Mouse (Mus musculus): ENCODE results near the gene Mfsd13b. TPM values are rescaled to one million over a fixed set of nuclear protein-coding genes. Genes with fewer than 3 reads are reported as not detected.

Gene Mfsd13b
- total RNA-seq, 1 experiment: not detected

- peak; percentile 89 for DNase-seq (ENCODE audit: low read depth, low spot score)
- in situ Hi-C loops (cut with MboI; ENCODE audit: low sequenced_read_pairs in 2 of 2, unreplicated experiment in 2 of 2): no loop called here
These were observed 51.7 kb downstream of the Mfsd13b start, which contains the start of gene Mettl9 for GRCm38 (mm10) chr7:121033856-121034652. Gene Mettl9, plus strand, starts transcription at chr7:121034445.

GRCm38 (mm10) chr7:121034701-121035141 lies 52.4 kb downstream of the Mfsd13b start:
- Histone ChIP-seq H3K27ac (ENCODE audit: insufficient read depth, low read depth, low read length, poor library complexity, severe bottlenecking) (peak overlapping the region; percentile 37), H3K4me3 (ENCODE audit: insufficient read depth in 1 of 2, low read depth in 1 of 2, low read length in 2 of 2, poor library complexity in 1 of 2, severe bottlenecking in 1 of 2) (peak overlapping the region; percentile 85 to 99), H3K4me1 (ENCODE audit: control insufficient read depth in 2 of 2, insufficient read depth in 2 of 2, low read length in 2 of 2, poor library complexity in 1 of 2) (0 out of 4 replicates have a peak, but pooled peaks cover 0 to 2% of the 10 kb centered on the region in 2 experiments), H3K9ac (ENCODE audit: insufficient read depth, low read depth, low read length, poor library complexity, severe bottlenecking) (peak overlapping the region; percentile 99), H3K36me3 (ENCODE audit: control insufficient read depth, insufficient read depth, low read length, poor library complexity, severe bottlenecking) (no peaks in the 10 kb centered on the region), H3K9me3 (ENCODE audit: control insufficient read depth, insufficient read depth, low read depth, low read length) (no peaks in the 10 kb centered on the region)
- DNase-seq (ENCODE audit: low read depth, low spot score): no peak
- in situ Hi-C loops (cut with MboI; ENCODE audit: low sequenced_read_pairs in 2 of 2, unreplicated experiment in 2 of 2): no loop called here
- TF ChIP-seq HCFC1 (IDR thresholded peaks at IDR 0.05; ENCODE audit: borderline replicate concordance, insufficient read depth, low read length) (no peak), CHD2 (IDR thresholded peaks at IDR 0.05; ENCODE audit: low read depth, low read length) (no peak), MAFK (IDR thresholded peaks at IDR 0.05; ENCODE audit: insufficient read depth, low read depth, low read length) (no peak), ZNF384 (IDR thresholded peaks at IDR 0.05; ENCODE audit: low read depth, low read length) (no peak), ZC3H11A (IDR thresholded peaks at IDR 0.05; ENCODE audit: borderline replicate concordance, low read depth, low read length) (no peak)

More at GRCm38 (mm10) chr7:121033856-121034652, 51.7 kb downstream of the Mfsd13b start, which contains the start of gene Mettl9:
- Histone ChIP-seq H3K9ac (ENCODE audit: insufficient read depth, low read depth, low read length, poor library complexity, severe bottlenecking) (peak within 1 kb of the TSS; percentile 99), H3K4me3 (ENCODE audit: insufficient read depth in 1 of 2, low read depth in 1 of 2, low read length in 2 of 2, poor library complexity in 1 of 2, severe bottlenecking in 1 of 2) (peak within 1 kb of the TSS; percentile 85 to 99), H3K36me3 (ENCODE audit: control insufficient read depth, insufficient read depth, low read length, poor library complexity, severe bottlenecking) (no peaks in the 10 kb centered on the region), H3K4me1 (ENCODE audit: control insufficient read depth in 2 of 2, insufficient read depth in 2 of 2, low read length in 2 of 2, poor library complexity in 1 of 2) (0 out of 4 replicates have a peak, but pooled peaks cover 0 to 2% of the 10 kb centered on the region in 2 experiments), H3K9me3 (ENCODE audit: control insufficient read depth, insufficient read depth, low read depth, low read length) (no peaks in the 10 kb centered on the region), H3K27ac (ENCODE audit: insufficient read depth, low read depth, low read length, poor library complexity, severe bottlenecking) (peak within 1 kb of the TSS; percentile 37)
- TF ChIP-seq HCFC1 (IDR thresholded peaks at IDR 0.05; ENCODE audit: borderline replicate concordance, insufficient read depth, low read length): peak; percentile 89
- TF ChIP-seq CHD2 (IDR thresholded peaks at IDR 0.05; ENCODE audit: low read depth, low read length): peak; percentile 61; the same call in 1 of the 2 replicates
- TF ChIP-seq ZNF384 (IDR thresholded peaks at IDR 0.05; ENCODE audit: low read depth, low read length): no peak
- TF ChIP-seq ZC3H11A (IDR thresholded peaks at IDR 0.05; ENCODE audit: borderline replicate concordance, low read depth, low read length): no peak
- TF ChIP-seq MAFK (IDR thresholded peaks at IDR 0.05; ENCODE audit: insufficient read depth, low read depth, low read length): no peak

GRCm38 (mm10) chr7:121035161-121035721 lies 52.9 kb downstream of the Mfsd13b start:
- H3K36me3 ChIP-seq (ENCODE audit: control insufficient read depth, insufficient read depth, low read length, poor library complexity, severe bottlenecking): no peaks in the 10 kb centered on the region
- peak overlapping the region; percentile 85 to 99 for H3K4me3 ChIP-seq (ENCODE audit: insufficient read depth in 1 of 2, low read depth in 1 of 2, low read length in 2 of 2, poor library complexity in 1 of 2, severe bottlenecking in 1 of 2)
- in situ Hi-C loops (cut with MboI; ENCODE audit: low sequenced_read_pairs in 2 of 2, unreplicated experiment in 2 of 2): no loop called here
- 0 out of 4 replicates have a peak, but pooled peaks cover 0 to 2% of the 10 kb centered on the region in 2 experiments for H3K4me1 ChIP-seq (ENCODE audit: control insufficient read depth in 2 of 2, insufficient read depth in 2 of 2, low read length in 2 of 2, poor library complexity in 1 of 2)
- TF ChIP-seq ZNF384 (IDR thresholded peaks at IDR 0.05; ENCODE audit: low read depth, low read length) (0 out of 2 replicates have a peak, but pooled peaks have one; percentile 49), CHD2 (IDR thresholded peaks at IDR 0.05; ENCODE audit: low read depth, low read length) (no peak), MAFK (IDR thresholded peaks at IDR 0.05; ENCODE audit: insufficient read depth, low read depth, low read length) (no peak)
- H3K9ac ChIP-seq (ENCODE audit: insufficient read depth, low read depth, low read length, poor library complexity, severe bottlenecking): peak overlapping the region; percentile 99
- H3K9me3 ChIP-seq (ENCODE audit: control insufficient read depth, insufficient read depth, low read depth, low read length): no peaks in the 10 kb centered on the region
- peak; percentile 17 for DNase-seq (ENCODE audit: low read depth, low spot score)
- no peak overlapping the region for H3K27ac ChIP-seq (ENCODE audit: insufficient read depth, low read depth, low read length, poor library complexity, severe bottlenecking)

GRCm38 (mm10) chr7:121040595-121040994 lies 58.3 kb downstream of the Mfsd13b start:
- H3K27ac ChIP-seq (ENCODE audit: insufficient read depth, low read depth, low read length, poor library complexity, severe bottlenecking): no peak overlapping the region
- DNase-seq (ENCODE audit: low read depth, low spot score): no peak
- no peaks in the 10 kb centered on the region for H3K9me3 ChIP-seq (ENCODE audit: control insufficient read depth, insufficient read depth, low read depth, low read length)
- no peak overlapping the region for H3K4me3 ChIP-seq (ENCODE audit: insufficient read depth in 1 of 2, low read depth in 1 of 2, low read length in 2 of 2, poor library complexity in 1 of 2, severe bottlenecking in 1 of 2)
- no peak for TF ChIP-seq HCFC1 (IDR thresholded peaks at IDR 0.05; ENCODE audit: borderline replicate concordance, insufficient read depth, low read length)
- no peak for TF ChIP-seq MAFK (IDR thresholded peaks at IDR 0.05; ENCODE audit: insufficient read depth, low read depth, low read length)
- no peak for TF ChIP-seq ZNF384 (IDR thresholded peaks at IDR 0.05; ENCODE audit: low read depth, low read length)
- TF ChIP-seq ZC3H11A (IDR thresholded peaks at IDR 0.05; ENCODE audit: borderline replicate concordance, low read depth, low read length): no peak
- H3K9ac ChIP-seq (ENCODE audit: insufficient read depth, low read depth, low read length, poor library complexity, severe bottlenecking): no peak overlapping the region
- in situ Hi-C loops (cut with MboI; ENCODE audit: low sequenced_read_pairs in 2 of 2, unreplicated experiment in 2 of 2): no loop called here
- H3K36me3 ChIP-seq (ENCODE audit: control insufficient read depth, insufficient read depth, low read length, poor library complexity, severe bottlenecking): no peaks in the 10 kb centered on the region
- H3K4me1 ChIP-seq (ENCODE audit: control insufficient read depth in 2 of 2, insufficient read depth in 2 of 2, low read length in 2 of 2, poor library complexity in 1 of 2): no peaks in the 10 kb centered on the region

All from ES-E14 (cell line).